Mouse (Mus musculus) thymus, adult 2 months (tissue): Measurements from ENCODE around the gene Hs6st3. TPM values are rescaled to one million over a fixed set of nuclear protein-coding genes. Genes with fewer than 3 reads are reported as not detected.
"Not testable (repeated sequence)": the region's sequence is repeated elsewhere in the genome, so short reads cannot be mapped to it uniquely, and the experiment has no call there.

Source experiments
- DNase-seq: peaks from one replicate; pipeline ENCODE4 v3.0.0; 2021
- H3K27ac ChIP-seq: fragments of 200-500 bp; 2 replicates; pipeline ENCODE4 v1.5.1; 2012; ENCODE audit warnings: low read length, control low read depth; ENCODE audit not compliant: control insufficient read depth, insufficient read depth
- H3K27me3 ChIP-seq: fragments of 200-500 bp; 2 replicates; pipeline ENCODE4 v1.6.1; 2012; ENCODE audit warnings: mild to moderate bottlenecking, low read length, moderate library complexity, mixed read lengths; ENCODE audit not compliant: control insufficient read depth, insufficient read depth
- H3K36me3 ChIP-seq: fragments of 200-500 bp; 2 replicates; pipeline ENCODE4 v1.6.1; 2012; ENCODE audit warnings: mild to moderate bottlenecking, low read length, moderate library complexity; ENCODE audit not compliant: control insufficient read depth, insufficient read depth
- H3K4me1 ChIP-seq: fragments of 200-500 bp; replicated peaks from 2 replicates; pipeline ENCODE4 v1.6.1; 2012; ENCODE audit warnings: low read length; ENCODE audit not compliant: control insufficient read depth, insufficient read depth
- H3K4me3 ChIP-seq: fragments of 200-500 bp; 2 replicates; pipeline ENCODE4 v1.5.1; 2012; ENCODE audit warnings: mild to moderate bottlenecking, low read length, control low read depth, moderate library complexity; ENCODE audit not compliant: control insufficient read depth, insufficient read depth
- CTCF ChIP-seq: fragments of 200-500 bp; IDR thresholded peaks from 2 replicates; pipeline ENCODE4 v1.5.1; 2012; ENCODE audit warnings: mild to moderate bottlenecking, control low read depth, low read length, moderate library complexity, borderline replicate concordance; ENCODE audit not compliant: control insufficient read depth, poor library complexity, insufficient read depth; ENCODE audit errors: extremely low read depth
- POLR2A ChIP-seq: fragments of 200-500 bp; IDR thresholded peaks from 2 replicates; pipeline ENCODE4 v1.6.1; 2012; ENCODE audit warnings: mild to moderate bottlenecking, low read length, control low read depth, moderate library complexity; ENCODE audit not compliant: control insufficient read depth, poor library complexity, insufficient read depth; ENCODE audit errors: extremely low read depth
- WGBS: fragments of 180-500 bp; shearing (Covaris S2); methylation state at CpG from one replicate; pipeline ENCODE4 v1.1.7; 2018; 5-methylcytosine and 5-hydroxymethylcytosine counted together
- polyA plus RNA-seq: library from polyadenylated mRNA; depleted of rRNA; stranded (reverse); fragments of >200 nt; gene quantifications from 2 replicates; pipeline ENCODE4 v1.2.3, GENCODE M21; 2012

Gene Hs6st3
- polyA plus RNA-seq, 1 experiment = 0.05 TPM

GRCm38 (mm10) chr14:119266334-119266733, 128.2 kb downstream of the Hs6st3 start:
- H3K27ac ChIP-seq = no peak overlapping the region
- TF ChIP-seq POLR2A (no peak), CTCF (no peak)
- DNase-seq = no peak
- no peak overlapping the region for H3K4me3 ChIP-seq
- 94% methylated on average over 7 of the region's 7 CpGs for WGBS
- no peaks in the 10 kb centered on the region for H3K4me1 ChIP-seq
- H3K27me3 ChIP-seq = no peaks in the 10 kb centered on the region
- no peaks in the 10 kb centered on the region for H3K36me3 ChIP-seq

- Histone ChIP-seq H3K27ac (no peak overlapping the region), H3K4me1 (peaks cover 5% of the 10 kb centered on the region), H3K36me3 (no peaks in the 10 kb centered on the region), H3K27me3 (no peaks in the 10 kb centered on the region), H3K4me3 (no peak overlapping the region)
- DNase-seq = peak; percentile 4
- TF ChIP-seq CTCF = no peak
- WGBS = 6% methylated on average over 7 of the region's 7 CpGs
Observed at GRCm38 (mm10) chr14:119273088-119273487, 134.9 kb downstream of the Hs6st3 start.

GRCm38 (mm10) chr14:119278156-119278555, 140.0 kb downstream of the Hs6st3 start:
- WGBS = 96% methylated on average over 15 of the region's 15 CpGs
- H3K4me3 ChIP-seq, H3K36me3 ChIP-seq, H3K4me1 ChIP-seq, H3K27ac ChIP-seq, H3K27me3 ChIP-seq, DNase-seq: not testable (repeated sequence)

- H3K27me3 ChIP-seq = no peaks in the 10 kb centered on the region
- TF ChIP-seq POLR2A (no peak), CTCF (no peak)
- no peak overlapping the region for H3K27ac ChIP-seq
- no peak for DNase-seq
- no peak overlapping the region for H3K4me3 ChIP-seq
- 85% methylated on average over 3 of the region's 3 CpGs for WGBS
- H3K36me3 ChIP-seq = no peaks in the 10 kb centered on the region
- no peaks in the 10 kb centered on the region for H3K4me1 ChIP-seq
Observed at GRCm38 (mm10) chr14:119283951-119284350, 145.8 kb downstream of the Hs6st3 start.

GRCm38 (mm10) chr14:119289668-119290067, 151.5 kb downstream of the Hs6st3 start:
- WGBS = 3% methylated on average over 1 of the region's 1 CpGs
- H3K4me1 ChIP-seq = no peaks in the 10 kb centered on the region

GRCm38 (mm10) chr14:119294071-119294470, 155.9 kb downstream of the Hs6st3 start:
- no peak for DNase-seq
- no peaks in the 10 kb centered on the region for H3K27me3 ChIP-seq
- 93% methylated on average over 6 of the region's 6 CpGs for WGBS
- TF ChIP-seq POLR2A = no peak
- no peaks in the 10 kb centered on the region for H3K36me3 ChIP-seq
- no peaks in the 10 kb centered on the region for H3K4me1 ChIP-seq
- H3K27ac ChIP-seq = no peak overlapping the region
- no peak overlapping the region for H3K4me3 ChIP-seq

More at GRCm38 (mm10) chr14:119289668-119290067, 151.5 kb downstream of the Hs6st3 start:
- no peak for DNase-seq
- no peak overlapping the region for H3K4me3 ChIP-seq
- no peaks in the 10 kb centered on the region for H3K36me3 ChIP-seq
- no peaks in the 10 kb centered on the region for H3K27me3 ChIP-seq
- TF ChIP-seq POLR2A (no peak), CTCF (no peak)
- H3K27ac ChIP-seq = no peak overlapping the region

GRCm38 (mm10) chr14:119306461-119306860, 168.3 kb downstream of the Hs6st3 start:
- H3K4me1 ChIP-seq = no peaks in the 10 kb centered on the region
- no peak overlapping the region for H3K4me3 ChIP-seq
- 85% methylated on average over 3 of the region's 3 CpGs for WGBS
- TF ChIP-seq POLR2A (no peak), CTCF (no peak)
- no peak for DNase-seq
- H3K27me3 ChIP-seq = no peaks in the 10 kb centered on the region
- H3K27ac ChIP-seq = no peak overlapping the region
- H3K36me3 ChIP-seq = no peaks in the 10 kb centered on the region

- no peak overlapping the region for H3K27ac ChIP-seq
- no peak overlapping the region for H3K4me3 ChIP-seq
- no peak for DNase-seq
- no peaks in the 10 kb centered on the region for H3K27me3 ChIP-seq
- no peaks in the 10 kb centered on the region for H3K4me1 ChIP-seq
- no peak for TF ChIP-seq POLR2A
- 91% methylated on average over 2 of the region's 2 CpGs for WGBS
- H3K36me3 ChIP-seq = no peaks in the 10 kb centered on the region
Observed at GRCm38 (mm10) chr14:119318379-119318778, 180.2 kb downstream of the Hs6st3 start.
